Mouse (Mus musculus) lung, postnatal 0 days (tissue): ENCODE measurements around the gene Casp7.
"Not testable (repeated sequence)": the region's sequence is repeated elsewhere in the genome, so short reads cannot be mapped to it uniquely, and the experiment has no call there.

ENCODE experiments used
- CTCF ChIP-seq: IDR thresholded peaks from 2 replicates; pipeline ENCODE4 v1.5.1; 2016; ENCODE audit warnings: antibody characterized with exemption, mild to moderate bottlenecking
- EP300 ChIP-seq: IDR thresholded peaks from 2 replicates; pipeline ENCODE4 v1.6.1; 2016; ENCODE audit warnings: antibody characterized with exemption, mild to moderate bottlenecking, control low read depth

DNA sequence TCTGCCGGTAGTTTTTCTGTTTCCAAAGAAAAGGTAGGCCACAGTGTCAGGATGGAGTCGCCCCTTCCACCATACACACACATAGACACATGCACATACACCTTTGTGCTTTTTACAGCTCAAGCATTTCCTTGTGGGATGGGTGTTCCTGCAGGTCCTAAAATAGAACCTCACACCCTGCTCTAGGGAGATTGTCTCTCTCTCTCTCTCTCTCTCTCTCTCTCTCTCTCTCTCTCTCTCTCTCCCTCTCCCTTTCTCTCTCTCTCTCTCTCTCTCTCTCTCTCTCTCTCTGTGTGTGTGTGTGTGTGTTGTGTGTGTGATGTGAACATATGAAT, 39.6 kb upstream of the Casp7 start:
- TF ChIP-seq CTCF, EP300: not testable (repeated sequence)
